Mouse (Mus musculus) liver, adult 10 weeks (tissue): ENCODE results near the gene Gabrr2. TPM values are rescaled to one million over a fixed set of nuclear protein-coding genes. Genes with fewer than 3 reads are reported as not detected.

Experiments
- polyA plus RNA-seq: library from polyadenylated mRNA; stranded (reverse); fragments of 350-450 nt; fragmentation: Illumina TruSeq; extraction: RNeasy Lipid Tissue Mini Kit (QIAGEN cat#74804); gene quantifications from one replicate; pipeline ENCODE4 v1.2.3, GENCODE M21; 2014; ENCODE audit warnings: low read depth, low replicate concordance

Gene Gabrr2
- polyA plus RNA-seq: not detected

DNA sequence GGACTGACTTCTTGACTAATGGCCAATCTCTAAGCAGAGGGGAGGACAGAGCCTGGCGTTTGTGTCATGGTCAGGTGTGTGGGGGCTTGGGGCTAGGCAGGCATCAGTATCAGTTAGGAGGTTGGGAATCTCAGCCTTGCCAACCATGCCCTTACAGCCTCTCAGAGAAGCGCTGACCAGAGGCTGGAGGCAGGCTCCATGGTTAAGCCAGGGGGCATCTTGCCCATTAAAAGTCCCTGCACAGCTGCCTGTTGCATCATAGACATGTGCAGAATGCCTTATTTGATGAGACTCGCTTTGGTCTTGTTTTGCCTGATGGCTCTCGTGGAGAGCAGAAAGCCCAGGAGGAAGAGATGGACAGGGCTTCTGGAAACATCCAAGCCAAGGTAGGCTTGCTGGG is at the start of gene Gabrr2:
Gene Gabrr2 (plus strand): TSS at position 19 of the 400 bp plus-strand sequence.

DNA sequence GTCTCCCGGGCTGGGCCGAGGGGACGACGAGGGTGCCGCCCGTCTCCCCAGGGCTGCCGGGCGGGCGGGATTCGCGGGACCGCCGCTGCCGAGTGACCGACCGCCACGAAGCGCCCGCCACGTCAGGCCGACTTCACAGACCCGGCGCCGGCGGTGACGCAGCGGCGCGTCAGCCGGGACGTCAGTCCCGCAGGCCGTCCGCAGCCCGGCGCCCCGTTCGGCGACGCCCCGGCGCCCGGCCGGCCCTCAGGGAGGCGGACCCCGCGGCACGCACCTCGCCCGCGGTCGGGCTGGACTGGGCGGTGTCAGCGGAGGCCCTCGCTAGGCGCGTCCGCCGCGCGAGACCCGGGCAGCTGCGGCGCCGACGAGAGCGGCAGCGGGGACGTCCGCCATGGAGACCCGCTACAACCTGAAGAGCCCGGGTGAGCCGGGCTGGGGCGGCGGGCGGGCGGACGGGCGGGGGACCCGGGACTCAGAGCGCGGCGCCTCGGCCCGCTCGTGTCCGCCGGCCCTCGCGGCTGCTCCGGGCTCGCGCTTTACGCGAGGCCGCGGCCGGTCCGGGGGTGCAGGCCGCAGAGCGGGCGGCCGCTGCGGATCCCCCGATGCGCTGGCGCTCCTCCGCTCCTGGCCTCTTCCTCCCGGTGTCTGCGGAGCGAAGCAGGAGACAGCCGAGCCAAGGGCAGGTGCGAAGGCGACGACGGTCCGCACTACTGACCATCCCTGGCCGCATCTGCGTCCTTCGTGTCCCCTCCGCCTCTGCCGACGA is 31.4 kb upstream of the Gabrr2 start, which contains the start of gene Ube2j1:
Gene Ube2j1 (plus strand): TSS at position 222 of the 766 bp plus-strand sequence.

DNA sequence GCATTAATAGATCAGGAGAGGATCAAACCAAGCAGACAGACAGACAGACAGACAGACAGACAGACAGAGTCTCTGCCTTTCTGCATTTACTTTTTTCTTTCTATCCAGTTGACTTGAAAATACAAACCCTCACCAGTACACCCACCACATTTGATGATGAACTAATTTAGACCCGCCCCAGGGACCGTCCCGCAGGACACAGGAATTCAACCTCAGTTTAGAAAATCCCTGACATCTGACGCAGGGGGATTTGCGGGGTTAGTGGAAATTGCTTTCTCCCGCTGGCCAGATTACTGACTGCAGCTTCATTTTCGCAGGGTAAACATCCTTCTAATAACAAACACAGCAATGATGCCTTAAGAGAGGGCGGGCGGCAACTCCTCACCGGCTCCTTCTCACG is 69.4 kb downstream of the Gabrr2 start, which contains the start of gene Gabrr1:
Gene Gabrr1 (plus strand): TSS at position 301 of the 400 bp plus-strand sequence.

Other genes with a start within 250 kb of the Gabrr2 start
- 0.08 TPM for gene Ankrd6, start 112.2 kb upstream of the Gabrr2 start, polyA plus RNA-seq
- 1.5 TPM for gene Rragd, start 80.0 kb upstream of the Gabrr2 start, polyA plus RNA-seq
- 38.1 TPM for gene Ube2j1, start 31.6 kb upstream of the Gabrr2 start, polyA plus RNA-seq
- not detected for gene Gabrr1, start 69.5 kb downstream of the Gabrr2 start, polyA plus RNA-seq
- 2.1 TPM for gene Pm20d2, start 126.7 kb downstream of the Gabrr2 start, polyA plus RNA-seq
- gene Srsf12, start 146.0 kb downstream of the Gabrr2 start, polyA plus RNA-seq: not detected
- gene Pnrc1, start 227.2 kb downstream of the Gabrr2 start, polyA plus RNA-seq: 252 TPM
- 15.8 TPM for gene Rngtt, start 247.3 kb downstream of the Gabrr2 start, polyA plus RNA-seq